Mouse (Mus musculus) heart, postnatal 0 days (tissue): ENCODE data around the gene Slc39a11.

Source experiments
- CTCF ChIP-seq: IDR thresholded peaks from 2 replicates; pipeline ENCODE4 v1.5.1; 2016; ENCODE audit warnings: antibody characterized with exemption, control low read depth, low read depth
- EP300 ChIP-seq: IDR thresholded peaks from 2 replicates; pipeline ENCODE4 v1.6.1; 2016; ENCODE audit warnings: antibody characterized with exemption, low read depth

- TF ChIP-seq EP300 (no peak), CTCF (no peak)
These were observed 162.1 kb downstream of the Slc39a11 start for GRCm38 (mm10) chr11:113487603-113488335.
